Mouse (Mus musculus): Measurements from ENCODE around the gene Skp2. TPM values are rescaled to one million over a fixed set of nuclear protein-coding genes. Genes with fewer than 3 reads are reported as not detected.

Skp2 gene
- polyA plus RNA-seq, 1 experiment from 2014 or later, result 81.1 TPM

DNA sequence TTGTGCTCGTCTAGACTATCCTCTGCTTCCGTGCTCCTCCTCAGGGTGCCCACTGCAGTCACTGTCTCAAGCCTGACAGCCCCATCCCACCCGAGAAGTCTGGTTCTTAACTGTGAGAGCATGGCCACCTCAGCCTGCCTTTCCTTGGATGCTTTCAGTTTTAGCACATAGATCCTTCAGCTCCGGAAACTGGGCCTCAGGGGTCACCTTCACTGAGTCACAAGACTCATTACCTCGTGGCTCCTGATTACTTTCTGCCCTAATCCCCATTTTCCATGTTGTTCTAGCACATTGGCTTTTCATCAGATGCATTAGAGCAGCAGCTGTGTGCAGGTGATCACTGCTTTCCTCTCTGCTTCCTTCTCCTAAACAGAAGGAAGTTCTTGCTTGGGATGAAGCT lies 67.8 kb downstream of the Skp2 start:
- Histone ChIP-seq H3K4me2 (no peak overlapping the region), H3K27me3 (no peaks in the 10 kb centered on the region), H3K4me1 (peaks cover 13% of the 10 kb centered on the region), H3K9ac (no peak overlapping the region), H3K27ac (no peak overlapping the region), H3K36me3 (peaks cover 31% of the 10 kb centered on the region), H3K9me3 (replicated peaks) (no peaks in the 10 kb centered on the region), H3K4me3 (replicated peaks) (no peak overlapping the region)
- 77% methylated on average over 5 of the region's 5 CpGs for WGBS
- ATAC-seq (replicated peaks; ENCODE audit: low FRiP score), result no peak

GRCm38 (mm10) chr15:9086813-9087212 lies 68.4 kb downstream of the Skp2 start:
- Histone ChIP-seq H3K4me3 (replicated peaks) (no peak overlapping the region), H3K9ac (no peak overlapping the region), H3K4me2 (no peak overlapping the region), H3K36me3 (peaks cover 30% of the 10 kb centered on the region), H3K9me3 (replicated peaks) (no peaks in the 10 kb centered on the region), H3K27ac (no peak overlapping the region), H3K27me3 (no peaks in the 10 kb centered on the region), H3K4me1 (peaks cover 13% of the 10 kb centered on the region)
- WGBS, result 81% methylated on average over 11 of the region's 11 CpGs
- ATAC-seq (replicated peaks; ENCODE audit: low FRiP score), result no peak

DNA sequence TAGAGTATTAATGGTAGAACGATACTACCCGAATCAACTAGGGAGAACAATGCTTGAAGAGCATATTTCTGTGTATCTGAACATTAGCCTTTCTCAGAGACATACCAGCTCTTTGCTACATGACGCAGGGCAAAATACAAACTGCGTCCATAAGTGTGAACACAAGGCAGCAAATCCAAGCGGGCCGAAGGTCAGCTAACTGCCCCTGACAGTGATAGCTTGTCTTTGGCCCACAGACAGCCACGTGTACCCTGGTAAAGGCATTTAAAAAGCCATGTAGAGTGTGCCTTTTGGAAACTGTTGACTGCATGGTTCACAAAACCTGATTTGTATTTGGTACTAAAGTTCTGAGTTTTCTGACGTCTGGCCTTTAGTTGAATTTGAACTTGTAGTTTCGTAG lies 72.5 kb downstream of the Skp2 start:
- Histone ChIP-seq H3K27ac (no peak overlapping the region), H3K4me3 (replicated peaks) (no peak overlapping the region), H3K36me3 (peaks cover 16% of the 10 kb centered on the region), H3K9ac (no peak overlapping the region), H3K27me3 (no peaks in the 10 kb centered on the region), H3K4me2 (no peak overlapping the region), H3K9me3 (replicated peaks) (no peaks in the 10 kb centered on the region), H3K4me1 (peaks cover 24% of the 10 kb centered on the region)
- WGBS, result 85% methylated on average over 9 of the region's 9 CpGs
- no peak for ATAC-seq (replicated peaks; ENCODE audit: low FRiP score)

GRCm38 (mm10) chr15:9081294-9081693 lies 73.9 kb downstream of the Skp2 start:
- WGBS, result 87% methylated on average over 3 of the region's 3 CpGs
- Histone ChIP-seq H3K27ac (no peak overlapping the region), H3K36me3 (peaks cover 7% of the 10 kb centered on the region; the same call in 1 of the 2 replicates), H3K27me3 (no peaks in the 10 kb centered on the region), H3K4me2 (no peak overlapping the region), H3K4me3 (replicated peaks) (no peak overlapping the region), H3K9me3 (replicated peaks) (no peaks in the 10 kb centered on the region), H3K4me1 (peaks cover 24% of the 10 kb centered on the region), H3K9ac (no peak overlapping the region)
- peak; percentile 10; the same call in 1 of the 2 replicates for ATAC-seq (replicated peaks; ENCODE audit: low FRiP score)

DNA sequence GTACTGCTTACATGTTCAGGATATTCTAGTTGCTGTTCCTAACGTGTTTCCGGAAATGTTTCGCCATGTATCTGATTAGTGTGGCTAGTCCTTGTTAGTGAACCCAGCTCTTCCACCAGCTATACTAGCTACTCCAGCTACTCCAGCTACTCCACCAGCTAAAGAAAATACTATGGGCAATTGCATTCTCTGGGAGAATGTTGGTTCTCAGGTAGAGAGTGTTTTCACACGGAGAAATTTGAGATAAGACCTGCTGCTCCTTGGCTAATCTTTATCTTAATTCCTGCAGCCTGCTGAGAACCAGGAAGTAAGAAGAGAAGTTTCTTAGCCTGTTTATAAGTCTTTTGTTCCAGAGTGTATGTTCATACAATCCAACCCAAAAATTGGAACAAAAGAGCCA lies 75.0 kb downstream of the Skp2 start:
- 69% methylated on average over 4 of the region's 4 CpGs for WGBS
- Histone ChIP-seq H3K4me2 (no peak overlapping the region), H3K9ac (no peak overlapping the region), H3K4me1 (peaks cover 29% of the 10 kb centered on the region), H3K4me3 (replicated peaks) (no peak overlapping the region), H3K36me3 (peaks cover 3% of the 10 kb centered on the region; the same call in 1 of the 2 replicates), H3K27me3 (no peaks in the 10 kb centered on the region), H3K27ac (peak overlapping the region; percentile 45; the same call in 1 of the 2 replicates), H3K9me3 (replicated peaks) (no peaks in the 10 kb centered on the region)
- ATAC-seq (replicated peaks; ENCODE audit: low FRiP score), result no peak

GRCm38 (mm10) chr15:9079626-9080025 lies 75.6 kb downstream of the Skp2 start:
- peaks cover 35% of the 10 kb centered on the region for H3K4me1 ChIP-seq
- H3K9me3 ChIP-seq (replicated peaks), result no peaks in the 10 kb centered on the region
- H3K4me2 ChIP-seq, result no peak overlapping the region
- WGBS, result 55% methylated on average over 5 of the region's 5 CpGs
- ATAC-seq (replicated peaks; ENCODE audit: low FRiP score), result no peak
- H3K27ac ChIP-seq, result peak overlapping the region; percentile 37; the same call in 1 of the 2 replicates
- H3K4me3 ChIP-seq (replicated peaks), result no peak overlapping the region
- H3K36me3 ChIP-seq, result peaks cover 3% of the 10 kb centered on the region; the same call in 1 of the 2 replicates
- H3K27me3 ChIP-seq, result no peaks in the 10 kb centered on the region
- no peak overlapping the region for H3K9ac ChIP-seq

- no peak overlapping the region for H3K4me3 ChIP-seq (replicated peaks)
- peak overlapping the region; percentile 37; the same call in 1 of the 2 replicates for H3K27ac ChIP-seq
- 79% methylated on average over 12 of the region's 12 CpGs for WGBS
- no peaks in the 10 kb centered on the region for H3K36me3 ChIP-seq
- H3K27me3 ChIP-seq, result no peaks in the 10 kb centered on the region
- no peak overlapping the region for H3K9ac ChIP-seq
- peak; percentile 31; the same call in 1 of the 2 replicates for ATAC-seq (replicated peaks; ENCODE audit: low FRiP score)
- H3K9me3 ChIP-seq (replicated peaks), result no peaks in the 10 kb centered on the region
- H3K4me2 ChIP-seq, result no peak overlapping the region
- H3K4me1 ChIP-seq, result peaks cover 43% of the 10 kb centered on the region
Measured at GRCm38 (mm10) chr15:9078481-9079300, 76.5 kb downstream of the Skp2 start.

- 74% methylated on average over 14 of the region's 14 CpGs for WGBS
- H3K4me1 ChIP-seq, result peaks cover 48% of the 10 kb centered on the region
Measured at GRCm38 (mm10) chr15:9075608-9076200, 79.5 kb downstream of the Skp2 start.

GRCm38 (mm10) chr15:9074671-9075070 lies 80.6 kb downstream of the Skp2 start:
- Histone ChIP-seq H3K4me2 (peak overlapping the region; percentile 27; the same call in 1 of the 2 replicates), H3K27me3 (no peaks in the 10 kb centered on the region), H3K9me3 (replicated peaks) (no peaks in the 10 kb centered on the region), H3K9ac (no peak overlapping the region), H3K27ac (no peak overlapping the region), H3K4me1 (peaks cover 51% of the 10 kb centered on the region), H3K36me3 (no peaks in the 10 kb centered on the region), H3K4me3 (replicated peaks) (no peak overlapping the region)
- no peak for ATAC-seq (replicated peaks; ENCODE audit: low FRiP score)
- WGBS, result 16% methylated on average over 4 of the region's 4 CpGs

More at GRCm38 (mm10) chr15:9075608-9076200, 79.5 kb downstream of the Skp2 start:
- Histone ChIP-seq H3K4me3 (replicated peaks) (no peak overlapping the region), H3K9me3 (replicated peaks) (no peaks in the 10 kb centered on the region), H3K36me3 (no peaks in the 10 kb centered on the region), H3K27me3 (no peaks in the 10 kb centered on the region), H3K9ac (no peak overlapping the region), H3K27ac (no peak overlapping the region), H3K4me2 (no peak overlapping the region)
- ATAC-seq (replicated peaks; ENCODE audit: low FRiP score), result no peak

- H3K9me3 ChIP-seq (replicated peaks), result no peaks in the 10 kb centered on the region
- no peak overlapping the region for H3K4me3 ChIP-seq (replicated peaks)
- H3K27ac ChIP-seq, result no peak overlapping the region
- ATAC-seq (replicated peaks; ENCODE audit: low FRiP score), result no peak
- no peak overlapping the region for H3K4me2 ChIP-seq
- H3K4me1 ChIP-seq, result peaks cover 48% of the 10 kb centered on the region
- WGBS, result 22% methylated on average over 2 of the region's 2 CpGs
- no peaks in the 10 kb centered on the region for H3K36me3 ChIP-seq
- no peaks in the 10 kb centered on the region for H3K27me3 ChIP-seq
- H3K9ac ChIP-seq, result no peak overlapping the region
Measured at GRCm38 (mm10) chr15:9074139-9074538, 81.1 kb downstream of the Skp2 start.

DNA sequence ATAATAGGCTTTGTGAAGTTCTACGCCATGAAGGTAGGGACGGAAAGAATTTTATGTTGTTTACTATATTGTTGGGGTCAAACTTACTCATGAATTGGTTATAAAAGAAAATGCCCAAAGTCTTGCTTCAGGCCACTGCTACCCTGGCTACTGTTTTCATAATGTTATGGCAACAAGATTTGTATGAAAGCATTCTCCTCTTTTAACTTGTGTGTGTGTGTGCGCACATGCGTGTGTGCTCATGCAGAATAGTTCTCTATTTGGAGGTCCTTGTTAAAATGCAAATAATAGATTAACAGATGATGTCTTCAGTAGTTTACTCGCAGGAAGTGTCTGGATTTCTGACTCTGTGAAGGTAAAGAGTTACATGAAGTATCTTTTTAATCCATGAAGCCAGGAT lies 81.5 kb downstream of the Skp2 start:
- peak overlapping the region; percentile 73 for H3K4me2 ChIP-seq
- H3K36me3 ChIP-seq, result no peaks in the 10 kb centered on the region
- H3K9ac ChIP-seq, result no peak overlapping the region
- 80% methylated on average over 5 of the region's 5 CpGs for WGBS
- H3K27ac ChIP-seq, result no peak overlapping the region; the same call in 1 of the 2 replicates
- peaks cover 44% of the 10 kb centered on the region for H3K4me1 ChIP-seq
- no peak for ATAC-seq (replicated peaks; ENCODE audit: low FRiP score)
- H3K27me3 ChIP-seq, result no peaks in the 10 kb centered on the region
- H3K9me3 ChIP-seq (replicated peaks), result no peaks in the 10 kb centered on the region
- peak overlapping the region; percentile 82 for H3K4me3 ChIP-seq (replicated peaks)

GRCm38 (mm10) chr15:9073067-9073608 lies 82.1 kb downstream of the Skp2 start:
- H3K9ac ChIP-seq, result no peak overlapping the region
- ATAC-seq (replicated peaks; ENCODE audit: low FRiP score), result no peak

More at GRCm38 (mm10) chr15:9073067-9073608, 82.1 kb downstream of the Skp2 start:
- H3K27me3 ChIP-seq, result no peaks in the 10 kb centered on the region
- H3K36me3 ChIP-seq, result no peaks in the 10 kb centered on the region
- WGBS, result 46% methylated on average over 12 of the region's 12 CpGs
- H3K4me1 ChIP-seq, result peaks cover 39% of the 10 kb centered on the region
- H3K4me2 ChIP-seq, result peak overlapping the region; percentile 73
- peak overlapping the region; percentile 82 for H3K4me3 ChIP-seq (replicated peaks)
- no peak overlapping the region; the same call in 1 of the 2 replicates for H3K27ac ChIP-seq
- H3K9me3 ChIP-seq (replicated peaks), result no peaks in the 10 kb centered on the region
